Mouse (Mus musculus) stomach, embryonic 14.5 days (tissue): ENCODE data around the gene Ccr3. TPM values are rescaled to one million over a fixed set of nuclear protein-coding genes. Genes with fewer than 3 reads are reported as not detected.

ENCODE experiments used
- ATAC-seq: fragments of 200-750 bp; cut with Nextera tagmentation; 2 replicates; pipeline ENCODE4 v1.8.0; 2017; ENCODE audit warnings: low read depth, moderate TSS enrichment; ENCODE audit not compliant: insufficient number of reproducible peaks, insufficient read depth, low FRiP score
- H3K27ac ChIP-seq: fragments of 300-500 bp; sonication (generic); 2 replicates; pipeline ENCODE4 v1.5.1; 2014; ENCODE audit warnings: mild to moderate bottlenecking, low read length, moderate library complexity, mixed read lengths
- H3K27me3 ChIP-seq: fragments of 300-500 bp; sonication (generic); 2 replicates; pipeline ENCODE4 v1.6.1; 2014; ENCODE audit warnings: low read length, control low read depth, mixed read lengths; ENCODE audit not compliant: control insufficient read depth, insufficient read depth
- H3K36me3 ChIP-seq: fragments of 300-500 bp; sonication (generic); 2 replicates; pipeline ENCODE4 v1.6.1; 2014; ENCODE audit warnings: mild to moderate bottlenecking, control low read depth, low read length, moderate library complexity, mixed read lengths; ENCODE audit not compliant: control insufficient read depth, insufficient read depth
- H3K4me1 ChIP-seq: fragments of 300-500 bp; sonication (generic); 2 replicates; pipeline ENCODE4 v1.6.1; 2014; ENCODE audit warnings: low read length, control low read depth, mixed read lengths; ENCODE audit not compliant: control insufficient read depth, insufficient read depth
- H3K4me2 ChIP-seq: fragments of 300-500 bp; sonication (generic); replicated peaks from 2 replicates; pipeline ENCODE4 v1.6.1; 2014; ENCODE audit warnings: low read depth, low read length, control low read depth
- H3K4me3 ChIP-seq: fragments of 300-500 bp; sonication (generic); 2 replicates; pipeline ENCODE4 v1.5.1; 2014; ENCODE audit warnings: low read depth, low read length, control low read depth
- H3K9ac ChIP-seq: fragments of 300-500 bp; sonication (generic); replicated peaks from 2 replicates; pipeline ENCODE4 v1.6.1; 2014; ENCODE audit warnings: low read depth, mild to moderate bottlenecking, control low read depth, low read length, moderate library complexity, mixed read lengths
- H3K9me3 ChIP-seq: fragments of 300-500 bp; sonication (generic); 2 replicates; pipeline ENCODE4 v1.6.1; 2016; ENCODE audit warnings: low read depth, low read length, control low read depth; ENCODE audit not compliant: control insufficient read depth
- WGBS: fragments of 180-500 bp; shearing (Covaris S2); extraction: QIAGEN DNeasy Blood & Tissue Kit; methylation state at CpG from one replicate; pipeline ENCODE4 v1.1.7; 2014; 5-methylcytosine and 5-hydroxymethylcytosine counted together
- polyA plus RNA-seq: library from polyadenylated mRNA; unstranded; fragments of >200 nt; fragmentation: Nextera tagmentation; extraction: Ambion mirVana; gene quantifications from 2 replicates; pipeline ENCODE4 v1.2.1, GENCODE M21; 2014

The Ccr3 gene
- polyA plus RNA-seq, 1 experiment from 2014 or later, result 0.07 TPM

GRCm38 (mm10) chr9:123986217-123986616, 35.6 kb upstream of the Ccr3 start:
- H3K4me1 ChIP-seq, result no peaks in the 10 kb centered on the region
- H3K36me3 ChIP-seq, result no peaks in the 10 kb centered on the region
- H3K27me3 ChIP-seq, result no peaks in the 10 kb centered on the region
- no peak overlapping the region for H3K27ac ChIP-seq
- H3K4me2 ChIP-seq, result no peak overlapping the region
- H3K9me3 ChIP-seq, result no peaks in the 10 kb centered on the region
- no peak for ATAC-seq
- no peak overlapping the region for H3K4me3 ChIP-seq
- 68% methylated on average over 2 of the region's 2 CpGs for WGBS
- H3K9ac ChIP-seq, result no peak overlapping the region

- Histone ChIP-seq H3K4me3 (no peak overlapping the region), H3K9ac (no peak overlapping the region), H3K27ac (no peak overlapping the region), H3K4me1 (no peaks in the 10 kb centered on the region), H3K9me3 (no peaks in the 10 kb centered on the region), H3K36me3 (no peaks in the 10 kb centered on the region), H3K27me3 (no peaks in the 10 kb centered on the region), H3K4me2 (no peak overlapping the region)
- ATAC-seq, result no peak
- WGBS, result 71% methylated on average over 3 of the region's 3 CpGs
Measured at GRCm38 (mm10) chr9:123989671-123990070, 32.1 kb upstream of the Ccr3 start.

- 58% methylated on average over 1 of the region's 1 CpGs for WGBS
- Histone ChIP-seq H3K4me1 (no peaks in the 10 kb centered on the region), H3K4me3 (no peak overlapping the region), H3K4me2 (no peak overlapping the region), H3K27me3 (no peaks in the 10 kb centered on the region), H3K9me3 (no peaks in the 10 kb centered on the region), H3K27ac (no peak overlapping the region), H3K9ac (no peak overlapping the region), H3K36me3 (no peaks in the 10 kb centered on the region)
- ATAC-seq, result no peak
Measured at GRCm38 (mm10) chr9:123991312-123991906, 30.4 kb upstream of the Ccr3 start.

- no peak overlapping the region for H3K4me3 ChIP-seq
Measured at GRCm38 (mm10) chr9:123997719-123998118, 24.1 kb upstream of the Ccr3 start.

GRCm38 (mm10) chr9:123999784-124000183, 22.0 kb upstream of the Ccr3 start:
- no peak for ATAC-seq

More at GRCm38 (mm10) chr9:123997719-123998118, 24.1 kb upstream of the Ccr3 start:
- Histone ChIP-seq H3K27ac (no peak overlapping the region), H3K36me3 (no peaks in the 10 kb centered on the region), H3K4me1 (no peaks in the 10 kb centered on the region), H3K9me3 (no peaks in the 10 kb centered on the region), H3K4me2 (no peak overlapping the region), H3K9ac (no peak overlapping the region), H3K27me3 (no peaks in the 10 kb centered on the region)
- 59% methylated on average over 3 of the region's 3 CpGs for WGBS
- no peak for ATAC-seq

GRCm38 (mm10) chr9:124012691-124013090, 9.1 kb upstream of the Ccr3 start:
- Histone ChIP-seq H3K9ac (no peak overlapping the region), H3K27me3 (no peaks in the 10 kb centered on the region), H3K4me1 (no peaks in the 10 kb centered on the region), H3K9me3 (no peaks in the 10 kb centered on the region), H3K4me3 (no peak overlapping the region), H3K27ac (no peak overlapping the region), H3K36me3 (no peaks in the 10 kb centered on the region), H3K4me2 (no peak overlapping the region)
- WGBS, result 68% methylated on average over 2 of the region's 2 CpGs
- ATAC-seq, result no peak

More at GRCm38 (mm10) chr9:123999784-124000183, 22.0 kb upstream of the Ccr3 start:
- Histone ChIP-seq H3K27me3 (no peaks in the 10 kb centered on the region), H3K36me3 (no peaks in the 10 kb centered on the region), H3K9ac (no peak overlapping the region), H3K4me3 (no peak overlapping the region), H3K27ac (no peak overlapping the region), H3K4me2 (no peak overlapping the region), H3K4me1 (no peaks in the 10 kb centered on the region), H3K9me3 (no peaks in the 10 kb centered on the region)
- 72% methylated on average over 2 of the region's 2 CpGs for WGBS

GRCm38 (mm10) chr9:124013270-124013669, 8.5 kb upstream of the Ccr3 start:
- Histone ChIP-seq H3K4me2 (no peak overlapping the region), H3K27ac (no peak overlapping the region), H3K4me3 (no peak overlapping the region), H3K4me1 (no peaks in the 10 kb centered on the region), H3K36me3 (no peaks in the 10 kb centered on the region), H3K9ac (no peak overlapping the region), H3K27me3 (no peaks in the 10 kb centered on the region), H3K9me3 (no peaks in the 10 kb centered on the region)
- no peak for ATAC-seq
- 79% methylated on average over 3 of the region's 3 CpGs for WGBS

GRCm38 (mm10) chr9:124014985-124015652, 6.7 kb upstream of the Ccr3 start:
- no peaks in the 10 kb centered on the region for H3K36me3 ChIP-seq
- H3K9me3 ChIP-seq, result no peaks in the 10 kb centered on the region
- no peak overlapping the region for H3K27ac ChIP-seq
- no peak overlapping the region for H3K9ac ChIP-seq
- H3K4me1 ChIP-seq, result no peaks in the 10 kb centered on the region
- no peak for ATAC-seq
- H3K4me3 ChIP-seq, result no peak overlapping the region
- H3K27me3 ChIP-seq, result no peaks in the 10 kb centered on the region
- no peak overlapping the region for H3K4me2 ChIP-seq
- WGBS, result 84% methylated on average over 2 of the region's 2 CpGs

- H3K36me3 ChIP-seq, result no peaks in the 10 kb centered on the region
- no peaks in the 10 kb centered on the region for H3K27me3 ChIP-seq
- no peak overlapping the region for H3K9ac ChIP-seq
- no peaks in the 10 kb centered on the region for H3K9me3 ChIP-seq
- no peak overlapping the region for H3K4me2 ChIP-seq
- WGBS, result 78% methylated on average over 2 of the region's 2 CpGs
- no peak for ATAC-seq
- no peak overlapping the region for H3K27ac ChIP-seq
- no peak overlapping the region for H3K4me3 ChIP-seq
- H3K4me1 ChIP-seq, result no peaks in the 10 kb centered on the region
Measured at GRCm38 (mm10) chr9:124016048-124016447, 5.7 kb upstream of the Ccr3 start.
